Mouse (Mus musculus) adrenal gland, adult 8-10 months (tissue): Measurements from ENCODE around the gene Stard5. TPM values are rescaled to one million over a fixed set of nuclear protein-coding genes. Genes with fewer than 3 reads are reported as not detected.

Experiments used
- DNase-seq: peaks from one replicate; pipeline ENCODE4 v3.0.0; 2022
- total RNA-seq, 4 experiments: library from RNA; stranded (reverse); gene quantifications; 2 replicates each; pipeline ENCODE4 v1.2.4; 2022

The Stard5 gene
- total RNA-seq, 4 experiments from 2014 or later: 19.3 to 53.7 (median 29.3) TPM

GRCm38 (mm10) chr7:83666087-83666595, 34.4 kb downstream of the Stard5 start:
- DNase-seq: no peak

DNA sequence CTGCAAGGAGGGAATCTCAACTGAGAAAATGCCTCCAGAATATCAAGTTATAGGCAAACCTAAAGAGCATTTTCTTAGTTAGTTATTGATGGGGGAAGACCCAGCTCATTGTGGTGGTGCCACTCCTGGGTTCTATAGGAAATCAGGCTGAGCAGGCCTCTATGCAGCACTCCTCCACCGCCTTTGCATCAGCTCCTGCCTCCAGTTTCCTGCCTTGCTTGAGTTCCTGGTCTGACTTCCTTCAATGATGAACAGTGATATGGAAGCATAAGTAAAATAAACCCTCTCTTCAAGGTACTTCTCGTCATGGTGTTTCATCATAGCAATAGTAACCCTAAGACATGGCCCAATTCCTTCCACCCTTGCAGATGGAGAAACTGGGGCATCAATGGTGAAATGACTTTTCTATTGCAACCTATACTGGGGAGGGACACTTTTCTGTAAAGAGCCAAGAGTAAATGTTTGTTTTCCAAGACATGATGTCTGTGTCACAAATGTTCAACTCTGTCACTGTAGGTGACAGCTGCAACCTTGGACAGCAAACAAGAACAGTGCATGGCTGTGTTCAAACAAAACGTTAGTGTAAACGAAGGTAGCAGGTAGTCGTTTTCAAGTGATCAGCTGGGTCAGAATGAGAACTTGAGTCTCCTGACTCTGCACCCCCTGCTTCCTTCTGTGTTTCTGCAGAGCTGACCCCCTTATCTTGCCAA, 36.3 kb downstream of the Stard5 start:
- no peak for DNase-seq

- DNase-seq: no peak
Observed at GRCm38 (mm10) chr7:83668724-83669123, 37.0 kb downstream of the Stard5 start.

DNA sequence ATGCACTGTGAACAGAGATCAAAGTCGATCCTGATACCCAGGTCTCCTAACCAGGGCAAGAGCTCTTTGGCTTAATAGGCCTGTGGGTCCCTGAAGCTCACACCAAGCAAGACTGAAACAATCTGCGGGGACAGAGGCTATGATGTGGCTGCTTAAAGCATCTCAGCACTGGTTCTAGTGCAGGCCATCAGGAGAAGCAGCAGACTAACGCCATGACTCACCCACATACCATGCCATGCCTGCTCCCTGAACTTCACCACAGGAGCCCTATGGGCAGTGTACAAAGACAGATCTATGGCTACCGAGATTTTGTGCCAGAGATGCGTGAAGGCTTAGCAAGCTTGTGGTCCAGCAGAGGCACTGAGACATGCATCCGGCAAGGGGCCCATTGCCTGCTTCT, 39.8 kb downstream of the Stard5 start:
- DNase-seq: no peak

- DNase-seq: no peak
Observed at GRCm38 (mm10) chr7:83675545-83676254, 43.9 kb downstream of the Stard5 start.

DNA sequence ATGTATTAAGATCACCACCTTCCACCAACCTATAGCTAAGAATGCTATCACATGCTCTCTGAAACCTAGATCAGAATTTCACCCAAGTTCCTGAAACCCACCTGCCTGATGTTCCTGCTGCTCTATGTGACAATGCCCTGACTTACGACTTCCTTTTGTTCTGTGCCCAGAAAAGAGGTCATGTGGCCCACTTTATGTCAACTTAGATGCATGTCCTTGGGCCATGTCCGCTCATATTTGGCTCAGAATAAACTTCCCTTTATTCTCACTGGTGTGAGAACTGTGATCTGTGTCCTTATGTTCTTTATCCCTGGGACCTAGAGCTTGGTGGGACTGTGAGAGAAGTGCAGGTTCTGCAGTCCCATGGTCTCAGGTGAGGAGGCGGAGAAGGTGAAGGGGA, 45.5 kb downstream of the Stard5 start:
- DNase-seq: no peak

GRCm38 (mm10) chr7:83678506-83678905, 46.7 kb downstream of the Stard5 start:
- no peak for DNase-seq

DNA sequence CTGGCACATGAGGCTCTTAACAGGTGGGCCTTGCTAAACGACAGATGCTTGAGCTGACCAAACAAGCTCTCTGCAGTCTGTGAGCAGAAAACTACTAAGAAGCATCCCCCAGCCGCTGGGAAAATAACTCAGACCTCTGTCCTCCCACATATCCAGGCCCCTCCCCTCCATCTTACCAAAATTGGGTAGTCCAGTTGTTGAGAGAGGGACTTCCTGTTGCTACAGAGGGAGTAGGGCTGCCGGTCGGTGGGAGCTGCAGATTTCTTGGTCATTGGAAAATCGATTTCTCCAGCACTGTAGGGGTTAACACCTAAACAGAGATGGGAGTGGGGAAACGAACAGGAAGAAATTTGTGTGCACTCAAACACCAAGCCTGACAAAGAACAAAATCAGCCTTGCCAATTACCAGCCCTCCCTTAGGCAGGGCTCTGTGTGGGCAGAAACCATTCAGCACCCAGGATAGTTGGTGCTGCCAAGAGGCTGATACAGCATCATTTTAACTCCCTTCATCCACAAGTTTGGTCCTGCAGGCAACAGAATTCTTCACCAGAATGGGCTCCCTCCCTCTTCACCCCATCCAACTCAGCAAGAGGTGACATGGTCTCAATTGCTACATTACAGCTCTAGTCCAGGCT, 51.0 kb downstream of the Stard5 start:
- no peak for DNase-seq

DNA sequence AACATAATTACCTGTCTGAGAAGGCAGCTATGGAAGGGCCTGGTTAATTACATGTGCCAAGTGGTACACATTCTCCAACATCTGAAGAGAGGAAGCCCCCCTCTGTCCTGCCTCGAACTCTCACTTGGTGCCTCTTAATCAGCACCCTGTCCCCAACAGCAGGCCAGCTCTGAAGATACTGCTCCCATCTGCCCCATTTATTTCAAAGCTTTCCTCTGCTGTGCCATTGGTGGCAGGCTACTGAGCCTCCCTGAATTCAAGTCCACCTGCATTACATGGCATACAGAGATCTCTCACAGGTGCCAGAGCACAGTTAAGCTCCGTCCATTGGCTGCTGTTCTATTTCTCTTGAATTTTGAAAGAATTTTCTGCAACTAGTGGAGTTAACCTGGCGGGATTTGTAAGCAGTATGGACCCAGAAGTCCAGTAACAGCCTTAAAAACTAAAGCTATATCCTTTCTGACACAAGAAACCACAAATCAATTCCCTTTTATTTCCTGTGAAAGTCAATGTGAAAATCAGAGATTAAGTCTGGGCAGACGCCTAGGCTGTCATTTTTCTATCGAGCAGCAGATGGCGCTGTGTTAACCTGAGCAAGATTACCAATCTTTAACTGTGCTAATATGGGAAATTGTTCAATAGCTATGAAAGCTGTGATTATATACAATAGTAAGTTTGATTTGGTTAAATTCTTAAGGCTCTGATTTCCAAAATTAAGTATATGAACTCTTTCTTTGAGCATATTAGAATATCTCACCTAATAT, 63.9 kb downstream of the Stard5 start:
- no peak for DNase-seq

DNA sequence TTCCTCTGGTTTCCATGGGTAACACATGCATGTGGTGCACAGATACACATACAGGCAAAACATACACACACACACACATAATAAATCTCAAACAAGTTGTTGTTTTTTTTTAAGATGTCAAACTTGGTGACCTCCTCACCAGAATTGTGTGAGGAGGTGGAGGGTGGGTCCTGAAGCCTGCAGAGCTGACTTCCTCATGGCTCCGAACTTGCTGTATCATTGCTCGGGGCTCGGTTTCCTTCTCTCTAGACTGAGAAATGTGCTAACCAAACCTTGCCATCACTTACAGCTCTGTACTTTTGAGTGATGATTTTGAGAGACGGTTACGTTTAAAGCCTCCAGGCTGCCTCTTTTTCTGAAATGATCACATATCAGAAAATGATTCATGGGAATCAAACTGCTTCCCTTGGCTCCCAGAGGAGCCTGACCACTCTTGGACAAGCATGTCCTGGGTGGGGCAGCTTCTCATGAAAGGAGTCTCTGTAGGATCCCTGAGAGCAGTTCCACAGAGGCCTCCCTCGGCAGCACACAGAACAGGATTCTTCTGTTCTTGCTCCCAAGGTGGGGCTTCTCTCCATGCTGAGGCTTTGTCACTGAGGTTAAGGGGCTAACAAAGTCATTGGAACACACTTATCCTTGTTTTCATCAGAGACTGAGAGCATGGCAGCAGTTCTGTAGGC, 67.4 kb downstream of the Stard5 start:
- no peak for DNase-seq

Other genes starting within 250 kb of the Stard5 start
- under 1 TPM; 0.07 to 0.31 (median 0.14) TPM for gene Tmc3, start 47.0 kb upstream of the Stard5 start, total RNA-seq
- gene Il16, start 113.8 kb downstream of the Stard5 start, total RNA-seq: 1 to 10 TPM; 4.9 to 9.2 (median 6.5) TPM
- 1 to 10 TPM in 2 of 4 experiments, under 1 TPM in 2; 0.44 to 2.1 (median 1.2) TPM for gene Cfap161, start 162.9 kb downstream of the Stard5 start, total RNA-seq